Mouse (Mus musculus): ENCODE data around the gene Trpv2. TPM values are rescaled to one million over a fixed set of nuclear protein-coding genes. Genes with fewer than 3 reads are reported as not detected.

Gene Trpv2
- polyA plus RNA-seq, 1 experiment: 4.1 TPM

- H3K4me3 ChIP-seq (ENCODE audit: insufficient read depth, low read depth, low read length): no peak overlapping the region
- no peaks in the 10 kb centered on the region for H3K4me1 ChIP-seq (ENCODE audit: control insufficient read depth, insufficient read depth, low read length)
- 75% methylated on average over 10 of the region's 10 CpGs for WGBS
- TF ChIP-seq CTCF (conservative IDR thresholded peaks at IDR 0.05; ENCODE audit: insufficient read depth, insufficient read length, low read depth, low read length): no peak
- TF ChIP-seq POLR2A (IDR thresholded peaks at IDR 0.05; ENCODE audit: low read depth, low read length): no peak
- H3K27me3 ChIP-seq (replicated peaks; ENCODE audit: control insufficient read depth, insufficient read depth, low read length): no peaks in the 10 kb centered on the region
- DNase-seq: no peak
- no peak overlapping the region for H3K27ac ChIP-seq (ENCODE audit: insufficient read depth, low read depth, low read length)
- peaks cover 5% of the 10 kb centered on the region for H3K36me3 ChIP-seq (ENCODE audit: control insufficient read depth, insufficient read depth, low read length)
These were observed 34.8 kb downstream of the Trpv2 start for GRCm38 (mm10) chr11:62608826-62609675.

DNA sequence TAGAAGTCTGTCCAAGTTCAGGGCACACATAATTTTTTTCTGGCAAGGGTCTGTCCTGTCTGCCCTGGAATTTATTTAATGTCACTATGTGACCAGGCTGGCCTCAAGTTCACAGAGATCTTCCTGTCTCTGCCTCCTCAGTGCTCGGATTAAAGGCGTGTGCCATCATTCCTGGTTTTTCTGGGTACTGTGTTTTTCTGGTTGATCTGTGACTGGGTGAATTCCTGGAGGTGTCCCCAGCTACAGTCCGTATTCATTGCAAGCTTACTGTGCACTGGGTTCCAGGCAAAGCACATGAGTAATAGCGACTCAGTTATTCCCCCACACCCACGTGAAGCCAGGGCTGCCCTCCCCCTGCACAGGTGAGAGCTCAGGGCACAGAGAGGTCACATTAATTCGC lies 36.0 kb downstream of the Trpv2 start:
- DNase-seq: no peak
- H3K4me3 ChIP-seq (ENCODE audit: insufficient read depth, low read depth, low read length): no peak overlapping the region
- 68% methylated on average over 6 of the region's 6 CpGs for WGBS
- TF ChIP-seq CTCF (conservative IDR thresholded peaks at IDR 0.05; ENCODE audit: insufficient read depth, insufficient read length, low read depth, low read length): no peak
- H3K27ac ChIP-seq (ENCODE audit: insufficient read depth, low read depth, low read length): no peak overlapping the region
- H3K4me1 ChIP-seq (ENCODE audit: control insufficient read depth, insufficient read depth, low read length): no peaks in the 10 kb centered on the region
- H3K36me3 ChIP-seq (ENCODE audit: control insufficient read depth, insufficient read depth, low read length): peaks cover 3% of the 10 kb centered on the region; the same call in 1 of the 2 replicates
- H3K27me3 ChIP-seq (replicated peaks; ENCODE audit: control insufficient read depth, insufficient read depth, low read length): no peaks in the 10 kb centered on the region

- no peaks in the 10 kb centered on the region for H3K4me1 ChIP-seq (ENCODE audit: control insufficient read depth, insufficient read depth, low read length)
- no peak overlapping the region for H3K27ac ChIP-seq (ENCODE audit: insufficient read depth, low read depth, low read length)
- TF ChIP-seq CTCF (conservative IDR thresholded peaks at IDR 0.05; ENCODE audit: insufficient read depth, insufficient read length, low read depth, low read length): no peak
- no peak for TF ChIP-seq POLR2A (IDR thresholded peaks at IDR 0.05; ENCODE audit: low read depth, low read length)
- no peaks in the 10 kb centered on the region for H3K27me3 ChIP-seq (replicated peaks; ENCODE audit: control insufficient read depth, insufficient read depth, low read length)
- H3K4me3 ChIP-seq (ENCODE audit: insufficient read depth, low read depth, low read length): no peak overlapping the region
- no peaks in the 10 kb centered on the region for H3K36me3 ChIP-seq (ENCODE audit: control insufficient read depth, insufficient read depth, low read length)
- no peak for DNase-seq
- WGBS: 87% methylated on average over 10 of the region's 10 CpGs
These were observed 38.3 kb downstream of the Trpv2 start for GRCm38 (mm10) chr11:62612604-62613003.

GRCm38 (mm10) chr11:62613657-62614365 lies 39.5 kb downstream of the Trpv2 start:
- whole genome bisulfite sequencing: 24% methylated on average over 19 of the region's 19 CpGs
- no peaks in the 10 kb centered on the region for H3K36me3 ChIP-seq (ENCODE audit: control insufficient read depth, insufficient read depth, low read length)
- H3K27ac ChIP-seq (ENCODE audit: insufficient read depth, low read depth, low read length): no peak overlapping the region
- H3K4me1 ChIP-seq (ENCODE audit: control insufficient read depth, insufficient read depth, low read length): no peaks in the 10 kb centered on the region
- TF ChIP-seq CTCF (conservative IDR thresholded peaks at IDR 0.05; ENCODE audit: insufficient read depth, insufficient read length, low read depth, low read length) (peak; percentile 100; the same call in 1 of the 2 replicates), POLR2A (IDR thresholded peaks at IDR 0.05; ENCODE audit: low read depth, low read length) (no peak)
- peak; percentile 92 for DNase-seq
- no peak overlapping the region for H3K4me3 ChIP-seq (ENCODE audit: insufficient read depth, low read depth, low read length)
- no peaks in the 10 kb centered on the region for H3K27me3 ChIP-seq (replicated peaks; ENCODE audit: control insufficient read depth, insufficient read depth, low read length)

DNA sequence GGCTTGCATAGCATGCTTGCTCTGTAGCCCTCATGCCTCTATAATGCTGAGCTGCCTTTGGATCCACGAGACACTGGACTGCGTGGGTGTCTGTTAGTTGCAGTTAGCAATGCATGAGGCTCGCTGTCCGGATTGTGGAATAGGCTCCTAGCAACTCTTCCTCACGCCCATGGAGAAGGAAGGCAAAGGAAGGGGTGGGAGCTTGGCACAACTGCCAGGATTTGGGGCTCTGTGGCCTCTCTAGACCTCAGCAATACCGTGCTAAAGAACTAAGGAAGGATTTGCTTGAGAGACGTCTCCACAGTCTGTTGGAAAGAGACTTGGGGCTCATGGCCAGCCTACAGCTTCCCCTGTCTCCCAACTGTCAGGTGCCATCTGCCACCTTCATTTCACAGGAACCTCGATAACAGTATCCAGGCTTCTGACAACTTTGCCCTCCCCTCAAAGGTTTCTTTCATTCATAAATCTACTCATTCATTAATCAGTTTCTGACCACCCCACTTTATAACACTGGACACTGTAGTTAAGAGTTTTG lies 40.7 kb downstream of the Trpv2 start:
- TF ChIP-seq POLR2A (IDR thresholded peaks at IDR 0.05; ENCODE audit: low read depth, low read length) (no peak), CTCF (conservative IDR thresholded peaks at IDR 0.05; ENCODE audit: insufficient read depth, insufficient read length, low read depth, low read length) (no peak)
- Histone ChIP-seq H3K36me3 (ENCODE audit: control insufficient read depth, insufficient read depth, low read length) (no peaks in the 10 kb centered on the region), H3K27me3 (replicated peaks; ENCODE audit: control insufficient read depth, insufficient read depth, low read length) (no peaks in the 10 kb centered on the region), H3K4me1 (ENCODE audit: control insufficient read depth, insufficient read depth, low read length) (no peaks in the 10 kb centered on the region), H3K27ac (ENCODE audit: insufficient read depth, low read depth, low read length) (no peak overlapping the region), H3K4me3 (ENCODE audit: insufficient read depth, low read depth, low read length) (no peak overlapping the region)
- DNase-seq: no peak
- WGBS: 85% methylated on average over 8 of the region's 8 CpGs

- Histone ChIP-seq H3K4me3 (ENCODE audit: insufficient read depth, low read depth, low read length) (no peak overlapping the region), H3K4me1 (ENCODE audit: control insufficient read depth, insufficient read depth, low read length) (no peaks in the 10 kb centered on the region), H3K36me3 (ENCODE audit: control insufficient read depth, insufficient read depth, low read length) (no peaks in the 10 kb centered on the region), H3K27ac (ENCODE audit: insufficient read depth, low read depth, low read length) (no peak overlapping the region), H3K27me3 (replicated peaks; ENCODE audit: control insufficient read depth, insufficient read depth, low read length) (no peaks in the 10 kb centered on the region)
- WGBS: 77% methylated on average over 4 of the region's 4 CpGs
- DNase-seq: no peak
- TF ChIP-seq POLR2A (IDR thresholded peaks at IDR 0.05; ENCODE audit: low read depth, low read length) (no peak), CTCF (conservative IDR thresholded peaks at IDR 0.05; ENCODE audit: insufficient read depth, insufficient read length, low read depth, low read length) (no peak)
These were observed 41.2 kb downstream of the Trpv2 start for GRCm38 (mm10) chr11:62615456-62615855.

GRCm38 (mm10) chr11:62621079-62621478 lies 46.8 kb downstream of the Trpv2 start:
- Histone ChIP-seq H3K27ac (ENCODE audit: insufficient read depth, low read depth, low read length) (no peak overlapping the region), H3K4me1 (ENCODE audit: control insufficient read depth, insufficient read depth, low read length) (no peaks in the 10 kb centered on the region), H3K4me3 (ENCODE audit: insufficient read depth, low read depth, low read length) (no peak overlapping the region), H3K36me3 (ENCODE audit: control insufficient read depth, insufficient read depth, low read length) (no peaks in the 10 kb centered on the region), H3K27me3 (replicated peaks; ENCODE audit: control insufficient read depth, insufficient read depth, low read length) (no peaks in the 10 kb centered on the region)
- no peak for TF ChIP-seq POLR2A (IDR thresholded peaks at IDR 0.05; ENCODE audit: low read depth, low read length)
- no peak for TF ChIP-seq CTCF (conservative IDR thresholded peaks at IDR 0.05; ENCODE audit: insufficient read depth, insufficient read length, low read depth, low read length)
- DNase-seq: no peak
- WGBS: 96% methylated on average over 8 of the region's 8 CpGs
